Mouse (Mus musculus) bone marrow, adult 2 months (tissue): ENCODE measurements around the gene Cox8a. TPM values are rescaled to one million over a fixed set of nuclear protein-coding genes. Genes with fewer than 3 reads are reported as not detected.

Experiments used
- H3K27ac ChIP-seq: fragments of 200-500 bp; 2 replicates; pipeline ENCODE4 v1.5.1; 2012; ENCODE audit warnings: low read depth, mild to moderate bottlenecking, control low read depth, inconsistent platforms, low read length; ENCODE audit not compliant: control insufficient read depth, poor library complexity, insufficient read depth
- H3K4me1 ChIP-seq: fragments of 200-500 bp; 2 replicates; pipeline ENCODE4 v1.6.1; 2011; ENCODE audit warnings: low read length; ENCODE audit not compliant: control insufficient read depth, insufficient read depth
- H3K4me3 ChIP-seq: fragments of 200-500 bp; replicated peaks from 2 replicates; pipeline ENCODE3; 2011; ENCODE audit warnings: mild to moderate bottlenecking, low read depth, low read length, control low read depth; ENCODE audit not compliant: control insufficient read depth
- CTCF ChIP-seq: fragments of 200-500 bp; IDR thresholded peaks from 2 replicates; pipeline ENCODE4 v1.5.1; 2011; ENCODE audit warnings: low read length, control low read depth; ENCODE audit not compliant: control insufficient read depth, insufficient read depth
- POLR2A ChIP-seq: fragments of 200-500 bp; IDR thresholded peaks from 2 replicates; pipeline ENCODE4 v1.6.1; 2011; ENCODE audit warnings: low read depth, mild to moderate bottlenecking, control low read depth, low read length, borderline replicate concordance; ENCODE audit not compliant: control insufficient read depth
- WGBS: fragments of 180-500 bp; shearing (Covaris S2); methylation state at CpG from one replicate; pipeline ENCODE4 v1.1.7; 2018; 5-methylcytosine and 5-hydroxymethylcytosine counted together
- polyA plus RNA-seq: library from polyadenylated mRNA; stranded (reverse); fragments of >200 nt; gene quantifications from 2 replicates; pipeline ENCODE4 v1.2.4, GENCODE M21; 2011; ENCODE audit warnings: low replicate concordance; ENCODE audit not compliant: missing spikeins, insufficient read depth, insufficient read length

Gene Cox8a
- 369 and 431 TPM in 2 replicates for polyA plus RNA-seq

GRCm38 (mm10) chr19:7217162-7217925 lies at the start of gene Cox8a:
Gene Cox8a (minus strand): TSS chr19:7217616.
- WGBS: under 1% methylated on average over 50 of the region's 50 CpGs
- TF ChIP-seq POLR2A (peak; percentile 91), CTCF (no peak)
- H3K4me3 ChIP-seq: peak within 1 kb of the TSS; percentile 76
- peaks cover 2% of the 10 kb centered on the region; the same call in 1 of the 2 replicates for H3K4me1 ChIP-seq
- H3K27ac ChIP-seq: peak within 1 kb of the TSS; percentile 89

- Histone ChIP-seq H3K27ac (no peak overlapping the region), H3K4me1 (no peaks in the 10 kb centered on the region), H3K4me3 (no peak overlapping the region)
- TF ChIP-seq POLR2A: no peak
- no peak for TF ChIP-seq CTCF
- WGBS: 44% methylated on average over 4 of the region's 4 CpGs
These were observed 49.0 kb upstream of the Cox8a start for GRCm38 (mm10) chr19:7266421-7266831.

GRCm38 (mm10) chr19:7265478-7266191 lies 48.2 kb upstream of the Cox8a start:
- H3K4me3 ChIP-seq: no peak overlapping the region
- no peaks in the 10 kb centered on the region for H3K4me1 ChIP-seq
- no peak for TF ChIP-seq POLR2A
- TF ChIP-seq CTCF: no peak
- WGBS: 55% methylated on average over 14 of the region's 14 CpGs
- H3K27ac ChIP-seq: no peak overlapping the region

GRCm38 (mm10) chr19:7264766-7265331 lies 47.4 kb upstream of the Cox8a start:
- H3K4me1 ChIP-seq: no peaks in the 10 kb centered on the region
- H3K27ac ChIP-seq: no peak overlapping the region
- no peak for TF ChIP-seq CTCF
- no peak for TF ChIP-seq POLR2A
- H3K4me3 ChIP-seq: no peak overlapping the region
- WGBS: 68% methylated on average over 6 of the region's 6 CpGs

- no peak overlapping the region for H3K4me3 ChIP-seq
- H3K27ac ChIP-seq: no peak overlapping the region
- no peaks in the 10 kb centered on the region for H3K4me1 ChIP-seq
- no peak for TF ChIP-seq POLR2A
- peak; percentile 95 for TF ChIP-seq CTCF
- 24% methylated on average over 9 of the region's 9 CpGs for WGBS
These were observed 46.8 kb upstream of the Cox8a start for GRCm38 (mm10) chr19:7264088-7264765.

GRCm38 (mm10) chr19:7262592-7262991 lies 45.2 kb upstream of the Cox8a start:
- 75% methylated on average over 1 of the region's 1 CpGs for WGBS

GRCm38 (mm10) chr19:7261964-7262363 lies 44.5 kb upstream of the Cox8a start:
- TF ChIP-seq POLR2A (no peak), CTCF (no peak)
- Histone ChIP-seq H3K4me3 (no peak overlapping the region), H3K4me1 (no peaks in the 10 kb centered on the region), H3K27ac (no peak overlapping the region)
- 82% methylated on average over 3 of the region's 3 CpGs for WGBS

More at GRCm38 (mm10) chr19:7262592-7262991, 45.2 kb upstream of the Cox8a start:
- H3K27ac ChIP-seq: no peak overlapping the region
- H3K4me3 ChIP-seq: no peak overlapping the region
- no peaks in the 10 kb centered on the region for H3K4me1 ChIP-seq
- TF ChIP-seq POLR2A: no peak
- no peak for TF ChIP-seq CTCF

GRCm38 (mm10) chr19:7261476-7261875 lies 44.1 kb upstream of the Cox8a start:
- Histone ChIP-seq H3K27ac (no peak overlapping the region), H3K4me3 (no peak overlapping the region), H3K4me1 (no peaks in the 10 kb centered on the region)
- no peak for TF ChIP-seq POLR2A
- no peak for TF ChIP-seq CTCF
- 97% methylated on average over 1 of the region's 1 CpGs for WGBS

GRCm38 (mm10) chr19:7257881-7258280 lies 40.5 kb upstream of the Cox8a start:
- no peaks in the 10 kb centered on the region for H3K4me1 ChIP-seq
- 77% methylated on average over 5 of the region's 5 CpGs for WGBS
- TF ChIP-seq CTCF: no peak
- TF ChIP-seq POLR2A: no peak
- no peak overlapping the region for H3K27ac ChIP-seq
- H3K4me3 ChIP-seq: no peak overlapping the region
